Mouse (Mus musculus) liver, postnatal 0 days (tissue): ENCODE measurements around the gene Atp1a1.

ENCODE experiments used
- CTCF ChIP-seq: sonication (generic); IDR thresholded peaks from 2 replicates; pipeline ENCODE4 v1.5.1; 2016; ENCODE audit warnings: antibody characterized with exemption, low read depth
- EP300 ChIP-seq: IDR thresholded peaks from 2 replicates; pipeline ENCODE4 v1.6.1; 2016; ENCODE audit warnings: antibody characterized with exemption, low read depth, mild to moderate bottlenecking

- TF ChIP-seq CTCF, result no peak
- no peak for TF ChIP-seq EP300
These were observed 31.6 kb upstream of the Atp1a1 start for GRCm38 (mm10) chr3:101636086-101636485.
